Mouse (Mus musculus) CH12.LX (cell line): ENCODE data around the gene Lbp. TPM values are rescaled to one million over a fixed set of nuclear protein-coding genes. Genes with fewer than 3 reads are reported as not detected.

Experiments
- DNase-seq: peaks from one replicate; pipeline ENCODE4 v3.0.0-alpha.2; 2013; ENCODE audit errors: extremely low read depth
- H3K27ac ChIP-seq: 2 replicates; pipeline ENCODE4 v1.5.1; 2012; ENCODE audit warnings: low read depth, mild to moderate bottlenecking, control low read depth, moderate library complexity; ENCODE audit not compliant: insufficient read depth
- H3K27me3 ChIP-seq: replicated peaks from 2 replicates; pipeline ENCODE3; 2012; ENCODE audit warnings: inconsistent platforms
- H3K36me3 ChIP-seq, 2 experiments: replicated peaks in 1 of 2; 2 replicates each; pipeline versions ENCODE3 to v1.6.1; 2012; ENCODE audit warnings: inconsistent platforms in 1 of 2, low read length in 1 of 2, mild to moderate bottlenecking in 1 of 2, mixed read lengths in 1 of 2, moderate library complexity in 1 of 2; ENCODE audit not compliant: control insufficient read depth in 1 of 2, insufficient read depth in 1 of 2
- H3K4me1 ChIP-seq, 2 experiments: 2 replicates each; pipeline ENCODE4 v1.6.1; 2012; ENCODE audit warnings: inconsistent platforms in 1 of 2, moderate library complexity in 1 of 2; ENCODE audit not compliant: insufficient read depth in 2 of 2, control insufficient read depth in 1 of 2
- H3K4me2 ChIP-seq: 2 replicates; pipeline ENCODE4 v1.6.1; 2012; ENCODE audit warnings: low read depth, mild to moderate bottlenecking, control low read depth; ENCODE audit not compliant: poor library complexity, insufficient read depth, severe bottlenecking
- H3K4me3 ChIP-seq, 3 experiments: fragments of 150-350 bp in 1 of 3; sonication (generic) in 1 of 3; replicated peaks in 1 of 3; 2 replicates each; pipeline versions ENCODE3 to v1.5.1; 2011 to 2012; ENCODE audit warnings: low read depth in 2 of 3, low read length in 2 of 3, mild to moderate bottlenecking in 2 of 3, moderate library complexity in 2 of 3, control low read depth in 1 of 3, improper control_type of control experiment in 1 of 3, inconsistent platforms in 1 of 3, mixed read lengths in 1 of 3; ENCODE audit not compliant: poor library complexity in 1 of 3
- H3K79me2 ChIP-seq: replicated peaks from 2 replicates; pipeline ENCODE4 v1.6.1; 2012; ENCODE audit warnings: mild to moderate bottlenecking, moderate library complexity; ENCODE audit not compliant: control insufficient read depth, poor library complexity, insufficient read depth, severe bottlenecking; ENCODE audit errors: extremely low read depth
- H3K9ac ChIP-seq: 2 replicates; pipeline ENCODE4 v1.6.1; 2012; ENCODE audit warnings: low read depth, mild to moderate bottlenecking, control low read depth, moderate library complexity; ENCODE audit not compliant: insufficient read depth
- H3K9me3 ChIP-seq: replicated peaks from 2 replicates; pipeline ENCODE3; 2012; ENCODE audit warnings: low read length, inconsistent platforms, mixed read lengths
- E2F4 ChIP-seq: IDR thresholded peaks from 2 replicates; pipeline ENCODE4 v1.6.1; 2011; ENCODE audit warnings: low read depth, low read length, improper control_type of control experiment; ENCODE audit not compliant: insufficient replicate concordance
- ELF1 ChIP-seq: IDR thresholded peaks from 2 replicates; pipeline ENCODE4 v1.6.1; 2014; ENCODE audit warnings: low read depth, mild to moderate bottlenecking, inconsistent platforms, low read length, improper control_type of control experiment
- IRF4 ChIP-seq: IDR thresholded peaks from 2 replicates; pipeline ENCODE4 v1.6.1; 2014; ENCODE audit warnings: low read depth, mild to moderate bottlenecking, inconsistent platforms, low read length, improper control_type of control experiment
- JUN ChIP-seq: IDR thresholded peaks from 2 replicates; pipeline ENCODE4 v1.6.1; 2011; ENCODE audit warnings: low read depth, mild to moderate bottlenecking, low read length, improper control_type of control experiment, moderate library complexity; ENCODE audit not compliant: insufficient read depth
- JUND ChIP-seq: conservative IDR thresholded peaks from 2 replicates; pipeline ENCODE4 v1.6.1; 2011; ENCODE audit warnings: low read depth, low read length, improper control_type of control experiment
- KAT2A ChIP-seq: IDR thresholded peaks from 2 replicates; pipeline ENCODE4 v1.6.1; 2012; ENCODE audit warnings: low read length, improper control_type of control experiment, inconsistent platforms; ENCODE audit not compliant: insufficient replicate concordance
- MAX ChIP-seq: IDR thresholded peaks from 2 replicates; pipeline ENCODE4 v1.6.1; 2011; ENCODE audit warnings: low read length, improper control_type of control experiment
- MAZ ChIP-seq: IDR thresholded peaks from 2 replicates; pipeline ENCODE4 v1.6.1; 2012; ENCODE audit warnings: low read depth, mild to moderate bottlenecking, inconsistent platforms, low read length, improper control_type of control experiment, moderate library complexity
- MEF2A ChIP-seq: IDR thresholded peaks from 2 replicates; pipeline ENCODE4 v1.6.1; 2014; ENCODE audit warnings: low read depth, mild to moderate bottlenecking, inconsistent platforms, low read length, improper control_type of control experiment, borderline replicate concordance
- MXI1 ChIP-seq: IDR thresholded peaks from 2 replicates; pipeline ENCODE4 v1.6.1; 2011; ENCODE audit warnings: mild to moderate bottlenecking, low read depth, low read length, improper control_type of control experiment
- MYC ChIP-seq: IDR thresholded peaks from 2 replicates; pipeline ENCODE4 v1.6.1; 2011; ENCODE audit warnings: low read depth, mild to moderate bottlenecking, improper control_type of control experiment, low read length
- NELFE ChIP-seq: IDR thresholded peaks from 2 replicates; pipeline ENCODE4 v1.6.1; 2011; ENCODE audit warnings: low read depth, low read length, improper control_type of control experiment
- NRF1 ChIP-seq: IDR thresholded peaks from 2 replicates; pipeline ENCODE4 v1.6.1; 2014; ENCODE audit warnings: low read depth, mild to moderate bottlenecking, inconsistent platforms, low read length, improper control_type of control experiment, moderate library complexity
- PAX5 ChIP-seq: IDR thresholded peaks from 2 replicates; pipeline ENCODE4 v1.6.1; 2012; ENCODE audit warnings: low read length, inconsistent platforms, mixed read lengths
- POLR2AphosphoS2 ChIP-seq: IDR thresholded peaks from 2 replicates; pipeline ENCODE4 v1.6.1; 2011; ENCODE audit warnings: low read depth, low read length, improper control_type of control experiment
- SIN3A ChIP-seq: IDR thresholded peaks from 2 replicates; pipeline ENCODE4 v1.6.1; 2012; ENCODE audit warnings: low read length, improper control_type of control experiment, inconsistent platforms
- SMC3 ChIP-seq: IDR thresholded peaks from 2 replicates; pipeline ENCODE4 v1.6.1; 2011; ENCODE audit warnings: low read depth, low read length, improper control_type of control experiment
- TCF12 ChIP-seq: IDR thresholded peaks from 2 replicates; pipeline ENCODE4 v1.6.1; 2014; ENCODE audit warnings: low read depth, mild to moderate bottlenecking, inconsistent platforms, low read length, improper control_type of control experiment
- UBTF ChIP-seq: IDR thresholded peaks from 2 replicates; pipeline ENCODE4 v1.6.1; 2012; ENCODE audit warnings: low read depth, mild to moderate bottlenecking, inconsistent platforms, low read length, improper control_type of control experiment, moderate library complexity
- USF1 ChIP-seq: IDR thresholded peaks from 2 replicates; pipeline ENCODE4 v1.6.1; 2014; ENCODE audit warnings: low read depth, mild to moderate bottlenecking, inconsistent platforms, low read length, improper control_type of control experiment
- USF2 ChIP-seq: conservative IDR thresholded peaks from 2 replicates; pipeline ENCODE4 v1.6.1; 2011; ENCODE audit warnings: low read depth, low read length, improper control_type of control experiment
- ZC3H11A ChIP-seq: IDR thresholded peaks from 2 replicates; pipeline ENCODE4 v1.6.1; 2012; ENCODE audit warnings: low read depth, mild to moderate bottlenecking, inconsistent platforms, low read length, improper control_type of control experiment
- ZKSCAN1 ChIP-seq: IDR thresholded peaks from 2 replicates; pipeline ENCODE4 v1.6.1; 2012; ENCODE audit warnings: low read depth, inconsistent platforms, low read length, improper control_type of control experiment, borderline replicate concordance
- ZMIZ1 ChIP-seq: IDR thresholded peaks from 2 replicates; pipeline ENCODE4 v1.6.1; 2012; ENCODE audit warnings: low read depth, mild to moderate bottlenecking, inconsistent platforms, low read length, improper control_type of control experiment
- ZNF384 ChIP-seq: IDR thresholded peaks from 2 replicates; pipeline ENCODE4 v1.6.1; 2012; ENCODE audit warnings: low read depth, low read length, improper control_type of control experiment, inconsistent platforms
- dilution Hi-C: fragments of 300-500 bp; cut with MboI; formaldehyde crosslinking; loops from 2 replicates; pipeline ENCODE4 v1.14.3; 2020; ENCODE audit warnings: low sequenced_read_pairs; ENCODE audit not compliant: extremely low pct_unique_long_range_greater_than_20kb, extremely low pct_ligation_motif_present
- in situ Hi-C: fragments of 300-500 bp; cut with MboI; formaldehyde crosslinking; loops from 3 replicates; pipeline ENCODE4 v1.14.3; 2019; ENCODE audit warnings: low sequenced_read_pairs, low pct_ligation_motif_present, low pct_unique_long_range_greater_than_20kb, mixed read lengths
- polyA plus RNA-seq: library from polyadenylated mRNA; unstranded; fragments of >175 nt; gene quantifications from 2 replicates; pipeline ENCODE4 v1.2.1, GENCODE M21; 2012; ENCODE audit warnings: low read depth; ENCODE audit not compliant: insufficient read length
- total RNA-seq, 2 experiments: library from RNA; depleted of rRNA; stranded (reverse); fragments of 300-350 nt in 1 of 2; fragments of >200 nt in 1 of 2; gene quantifications; 2 replicates each; pipeline ENCODE4 v1.2.3; 2012 to 2014

Gene Lbp
- total and polyA plus RNA-seq, 3 experiments = 0.04 to 0.27 TPM; not detected in 1

- peaks cover 37% of the 10 kb centered on the region for H3K27me3 ChIP-seq
- DNase-seq = no peak
- H3K9ac ChIP-seq = no peak overlapping the region
- no peak overlapping the region for H3K27ac ChIP-seq
- in situ Hi-C loops = no loop called here
- no peaks in the 10 kb centered on the region for H3K9me3 ChIP-seq
- H3K4me1 ChIP-seq = no peaks in the 10 kb centered on the region
- no peak overlapping the region for H3K4me3 ChIP-seq
- no peak for TF ChIP-seq MAX
- dilution Hi-C loops = no loop called here
- H3K79me2 ChIP-seq = no peaks in the 10 kb centered on the region
- no peak overlapping the region for H3K4me2 ChIP-seq
- H3K36me3 ChIP-seq = no peaks in the 10 kb centered on the region
These were observed 28.1 kb downstream of the Lbp start for GRCm38 (mm10) chr2:158334356-158334755.

DNA sequence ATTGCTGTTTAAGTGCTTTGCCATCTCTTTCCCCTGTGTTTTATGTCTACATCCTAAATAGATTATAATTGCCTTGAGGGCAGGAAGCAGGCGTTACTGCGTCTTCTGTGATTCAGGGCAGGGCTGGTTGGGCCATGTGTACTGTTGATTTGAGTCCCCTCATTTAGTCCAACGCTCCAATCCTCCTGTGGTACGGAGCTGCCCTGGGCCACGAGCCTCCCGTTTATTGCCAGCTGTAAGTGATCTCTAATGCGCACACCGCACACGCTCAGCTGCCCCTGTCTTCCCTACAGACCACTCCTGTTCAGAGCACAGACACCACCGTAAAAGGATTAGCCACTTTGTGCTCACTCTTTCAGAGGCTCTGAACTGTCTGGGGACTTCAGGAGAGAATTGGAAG lies 31.4 kb downstream of the Lbp start:
- in situ Hi-C loops (no loop called here), dilution Hi-C loops (no loop called here)
- DNase-seq = no peak
- Histone ChIP-seq H3K4me1 (no peaks in the 10 kb centered on the region), H3K4me3 (no peak overlapping the region), H3K79me2 (no peaks in the 10 kb centered on the region), H3K4me2 (no peak overlapping the region), H3K9me3 (no peaks in the 10 kb centered on the region), H3K27me3 (peaks cover 53% of the 10 kb centered on the region), H3K36me3 (no peaks in the 10 kb centered on the region), H3K9ac (no peak overlapping the region), H3K27ac (no peak overlapping the region)
- TF ChIP-seq POLR2AphosphoS2 (no peak), USF2 (no peak), ZC3H11A (no peak), NELFE (no peak), USF1 (no peak), PAX5 (no peak), SMC3 (no peak), MEF2A (no peak), JUN (no peak), TCF12 (no peak), JUND (no peak), MAX (no peak), UBTF (no peak)

GRCm38 (mm10) chr2:158339948-158340564 lies 33.8 kb downstream of the Lbp start:
- H3K27me3 ChIP-seq = peaks cover 46% of the 10 kb centered on the region
- no peak overlapping the region for H3K27ac ChIP-seq
- no peaks in the 10 kb centered on the region for H3K79me2 ChIP-seq
- peak; percentile 63 for DNase-seq
- no peak overlapping the region for H3K4me3 ChIP-seq
- H3K36me3 ChIP-seq = no peaks in the 10 kb centered on the region
- H3K9ac ChIP-seq = no peak overlapping the region
- no peak overlapping the region for H3K4me2 ChIP-seq
- in situ Hi-C loops (loop anchor here (5.0 kb wide), 1 partner anchor 58 kb away; no protein-coding TSS in a partner anchor), dilution Hi-C loops (no loop called here)
- H3K9me3 ChIP-seq = no peaks in the 10 kb centered on the region
- H3K4me1 ChIP-seq = peaks cover 3% of the 10 kb centered on the region in 2 experiments; a peak in 2 of 4 replicates
- TF ChIP-seq JUN = no peak
- no peak for TF ChIP-seq NRF1
- TF ChIP-seq ZC3H11A = peak; percentile 30
- TF ChIP-seq UBTF = no peak
- no peak for TF ChIP-seq MAZ
- TF ChIP-seq ZKSCAN1 = no peak
- no peak for TF ChIP-seq KAT2A
- no peak for TF ChIP-seq MYC
- no peak for TF ChIP-seq IRF4
- TF ChIP-seq ZMIZ1 = no peak
- TF ChIP-seq JUND = 0 out of 2 replicates have a peak, but pooled peaks have one; percentile 12
- TF ChIP-seq TCF12 = no peak
- no peak for TF ChIP-seq MXI1
- TF ChIP-seq ZNF384 = no peak
- TF ChIP-seq SMC3 = peak; percentile 71
- no peak for TF ChIP-seq E2F4
- TF ChIP-seq ELF1 = no peak
- no peak for TF ChIP-seq SIN3A
